Mouse (Mus musculus): ENCODE measurements at regions not wholly inside any gene's neighbourhood (a gene's known extent, or its start where the extent isn't known, plus 50 kb on each side); places are given as distances from the start of the nearest gene placed in this dataset.

- TF ChIP-seq CEBPB (IDR thresholded peaks at IDR 0.05; ENCODE audit: low read depth): no peak
- no peak for TF ChIP-seq CTCF (IDR thresholded peaks at IDR 0.05; ENCODE audit: control insufficient read depth, insufficient read depth, insufficient read length)
- TF ChIP-seq MAX (IDR thresholded peaks at IDR 0.05): no peak
- no peak for TF ChIP-seq MYOD1 (IDR thresholded peaks at IDR 0.05; ENCODE audit: control insufficient read depth, insufficient read length, low read depth)
- TF ChIP-seq MYOG (IDR thresholded peaks at IDR 0.05; ENCODE audit: control insufficient read depth, extremely low read depth, insufficient read length): no peak
Measured at GRCm38 (mm10) chr12:77543651-77544050, 305.7 kb downstream of the Fut8 start.
